Mouse (Mus musculus) limb, embryonic 15.5 days (tissue): ENCODE data around the gene Rock2. TPM values are rescaled to one million over a fixed set of nuclear protein-coding genes. Genes with fewer than 3 reads are reported as not detected.
A peak's percentile ranks its signal among the peaks of the same experiment; 100 is the strongest.

Source experiments
- ATAC-seq: fragments of 200-750 bp; cut with Nextera tagmentation; 2 replicates; pipeline ENCODE4 v1.8.0; 2017; ENCODE audit warnings: low read depth, moderate TSS enrichment; ENCODE audit not compliant: insufficient number of reproducible peaks, low FRiP score, low TSS enrichment
- H3K27ac ChIP-seq: fragments of 300-500 bp; sonication (generic); 2 replicates; pipeline ENCODE4 v1.5.1; 2015; ENCODE audit warnings: moderate library complexity, mild to moderate bottlenecking, inconsistent platforms
- H3K27me3 ChIP-seq: fragments of 300-500 bp; sonication (generic); 2 replicates; pipeline ENCODE4 v1.6.1; 2015; ENCODE audit warnings: inconsistent platforms
- H3K36me3 ChIP-seq: fragments of 300-500 bp; sonication (generic); 2 replicates; pipeline ENCODE4 v1.6.1; 2015; ENCODE audit warnings: inconsistent platforms
- H3K4me1 ChIP-seq: fragments of 300-500 bp; sonication (generic); 2 replicates; pipeline ENCODE4 v1.6.1; 2015; ENCODE audit warnings: inconsistent platforms
- H3K4me2 ChIP-seq: fragments of 300-500 bp; sonication (generic); 2 replicates; pipeline ENCODE4 v1.6.1; 2015; ENCODE audit warnings: mild to moderate bottlenecking, inconsistent platforms
- H3K4me3 ChIP-seq: fragments of 300-500 bp; sonication (generic); 2 replicates; pipeline ENCODE4 v1.5.1; 2015; ENCODE audit warnings: mild to moderate bottlenecking, inconsistent platforms
- H3K9ac ChIP-seq: fragments of 300-500 bp; sonication (generic); 2 replicates; pipeline ENCODE4 v1.6.1; 2015; ENCODE audit warnings: inconsistent platforms
- H3K9me3 ChIP-seq: fragments of 300-500 bp; sonication (generic); 2 replicates; pipeline ENCODE4 v1.6.1; 2016; ENCODE audit warnings: inconsistent platforms
- WGBS: fragments of 180-500 bp; shearing (Covaris S2); methylation state at CpG from one replicate; pipeline ENCODE4 v1.1.7; 2015; 5-methylcytosine and 5-hydroxymethylcytosine counted together
- polyA plus RNA-seq: library from polyadenylated mRNA; unstranded; fragments of >200 nt; fragmentation: Nextera tagmentation; extraction: Ambion mirVana; gene quantifications from 2 replicates; pipeline ENCODE4 v1.2.1, GENCODE M21; 2015

Gene Rock2
- polyA plus RNA-seq, 1 experiment from 2014 or later: 15.6 TPM

- H3K4me2 ChIP-seq: no peak overlapping the region
- H3K27ac ChIP-seq: no peak overlapping the region
- peaks cover 3% of the 10 kb centered on the region for H3K36me3 ChIP-seq
- no peak overlapping the region for H3K9ac ChIP-seq
- H3K27me3 ChIP-seq: 0 out of 2 replicates have a peak, but pooled peaks cover 9% of the 10 kb centered on the region
- no peak for ATAC-seq
- no peaks in the 10 kb centered on the region for H3K9me3 ChIP-seq
- H3K4me3 ChIP-seq: no peak overlapping the region
- WGBS: 95% methylated on average over 2 of the region's 2 CpGs
- H3K4me1 ChIP-seq: peaks cover 12% of the 10 kb centered on the region
Measured at GRCm38 (mm10) chr12:16994291-16994690, 99.6 kb downstream of the Rock2 start.

DNA sequence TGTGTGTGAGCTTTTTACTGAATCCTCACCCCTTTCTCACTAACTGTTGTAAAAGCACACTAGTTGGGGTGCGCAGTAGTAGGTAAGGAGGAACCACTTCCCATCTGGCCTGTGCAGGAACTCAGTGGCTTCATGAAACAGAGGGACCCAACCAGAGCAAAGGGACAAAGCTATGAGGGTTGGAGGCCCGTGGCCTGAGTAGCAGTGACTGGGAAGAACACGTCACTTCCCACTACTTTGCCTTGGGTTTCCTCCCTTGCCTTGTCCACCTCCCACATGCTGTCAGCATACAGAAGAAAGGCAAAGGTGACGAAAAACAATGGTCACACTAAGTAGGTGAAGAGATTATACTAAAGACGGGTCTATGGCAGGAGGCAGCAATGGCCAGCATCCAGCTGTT, 101.6 kb downstream of the Rock2 start:
- no peak overlapping the region for H3K9ac ChIP-seq
- H3K27me3 ChIP-seq: 0 out of 2 replicates have a peak, but pooled peaks cover 9% of the 10 kb centered on the region
- no peak overlapping the region for H3K4me2 ChIP-seq
- 83% methylated on average over 5 of the region's 5 CpGs for WGBS
- H3K27ac ChIP-seq: no peak overlapping the region
- no peaks in the 10 kb centered on the region for H3K9me3 ChIP-seq
- no peak overlapping the region for H3K4me3 ChIP-seq
- ATAC-seq: no peak
- H3K36me3 ChIP-seq: no peaks in the 10 kb centered on the region; the same call in 1 of the 2 replicates
- peaks cover 25% of the 10 kb centered on the region for H3K4me1 ChIP-seq

GRCm38 (mm10) chr12:16996886-16997462, 102.3 kb downstream of the Rock2 start:
- H3K4me1 ChIP-seq: peaks cover 25% of the 10 kb centered on the region

DNA sequence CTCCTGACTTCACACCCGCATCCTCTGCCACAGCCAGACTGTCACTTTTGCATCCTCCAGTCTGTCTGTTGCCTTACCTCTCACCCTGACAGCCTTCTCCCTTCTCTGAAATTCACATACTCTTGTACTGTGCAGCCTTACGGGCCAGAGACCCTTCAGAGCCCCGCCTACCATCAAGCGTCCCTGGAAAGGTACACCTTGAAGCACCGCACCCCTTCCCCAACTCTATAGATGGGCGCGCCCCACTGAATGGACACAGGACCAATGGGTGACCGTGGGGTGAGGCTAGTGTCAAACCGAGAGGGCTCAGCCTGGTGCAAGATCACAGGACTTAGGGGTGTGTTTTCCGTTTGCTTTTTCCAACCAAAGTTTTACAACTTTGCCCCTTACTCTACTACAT, 104.5 kb downstream of the Rock2 start:
- H3K9me3 ChIP-seq: no peaks in the 10 kb centered on the region
- ATAC-seq: no peak
- H3K27ac ChIP-seq: 0 out of 2 replicates have a peak overlapping the region, but pooled peaks have one; percentile 22
- peak overlapping the region; percentile 35; the same call in 1 of the 2 replicates for H3K9ac ChIP-seq
- peak overlapping the region; percentile 62 for H3K4me3 ChIP-seq
- H3K27me3 ChIP-seq: 0 out of 2 replicates have a peak, but pooled peaks cover 9% of the 10 kb centered on the region
- H3K36me3 ChIP-seq: no peaks in the 10 kb centered on the region
- 4% methylated on average over 10 of the region's 10 CpGs for WGBS
- H3K4me2 ChIP-seq: peak overlapping the region; percentile 77
- H3K4me1 ChIP-seq: peaks cover 25% of the 10 kb centered on the region

More at GRCm38 (mm10) chr12:16996886-16997462, 102.3 kb downstream of the Rock2 start:
- no peak overlapping the region for H3K27ac ChIP-seq
- 81% methylated on average over 5 of the region's 5 CpGs for WGBS
- H3K4me3 ChIP-seq: no peak overlapping the region
- no peak for ATAC-seq
- H3K36me3 ChIP-seq: no peaks in the 10 kb centered on the region; the same call in 1 of the 2 replicates
- H3K9me3 ChIP-seq: no peaks in the 10 kb centered on the region
- no peak overlapping the region for H3K9ac ChIP-seq
- H3K27me3 ChIP-seq: 0 out of 2 replicates have a peak, but pooled peaks cover 9% of the 10 kb centered on the region
- no peak overlapping the region for H3K4me2 ChIP-seq

DNA sequence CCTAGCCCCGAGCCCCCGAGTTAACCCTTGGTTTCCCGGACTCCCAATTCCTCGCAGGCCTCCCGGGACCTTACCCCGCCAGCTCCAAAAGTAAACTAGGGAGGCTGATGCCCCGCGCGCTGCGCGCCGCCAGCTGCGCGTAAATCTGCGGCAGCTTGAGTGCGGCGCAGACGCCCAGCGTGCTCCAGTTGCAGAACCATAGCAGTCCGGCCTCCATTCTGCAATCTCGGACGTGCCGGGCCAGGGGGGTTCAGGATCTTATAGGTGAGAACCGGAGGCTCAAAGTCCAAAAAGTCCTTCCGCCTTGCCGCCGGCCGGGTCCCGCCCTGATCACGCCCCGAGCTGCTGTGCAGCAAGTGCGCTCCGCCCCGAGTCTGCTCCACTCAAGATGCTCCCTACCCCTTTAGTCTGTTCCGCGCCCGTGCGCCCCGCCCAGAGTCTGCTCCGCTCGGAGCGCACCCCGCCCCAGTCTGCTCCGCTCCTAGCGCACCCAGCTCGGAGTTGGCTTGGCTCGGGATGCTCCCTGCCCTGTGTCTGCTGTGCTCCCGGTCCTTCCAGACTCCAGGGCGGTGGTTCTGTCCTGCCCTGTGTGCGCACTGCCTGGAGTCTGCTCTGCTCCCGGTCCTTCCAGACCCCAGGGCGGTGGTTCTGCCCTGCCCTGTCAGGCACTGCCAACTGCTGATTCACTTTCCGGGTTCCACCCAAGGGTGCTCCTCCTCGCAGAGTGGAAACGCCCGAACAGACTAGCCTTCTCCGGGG, 105.2 kb downstream of the Rock2 start, which contains the start of gene Pqlc3:
TSS of gene Pqlc3 (minus strand) at position 670 of the 759 bp plus-strand sequence.
- Histone ChIP-seq H3K36me3 (no peaks in the 10 kb centered on the region), H3K9me3 (no peaks in the 10 kb centered on the region), H3K9ac (peak within 1 kb of the TSS; percentile 35), H3K4me1 (peaks cover 25% of the 10 kb centered on the region), H3K4me2 (peak within 1 kb of the TSS; percentile 77), H3K4me3 (peak within 1 kb of the TSS; percentile 62), H3K27ac (peak within 1 kb of the TSS; percentile 75), H3K27me3 (0 out of 2 replicates have a peak, but pooled peaks cover 9% of the 10 kb centered on the region)
- WGBS: 2% methylated on average over 56 of the region's 57 CpGs
- peak; percentile 88 for ATAC-seq

DNA sequence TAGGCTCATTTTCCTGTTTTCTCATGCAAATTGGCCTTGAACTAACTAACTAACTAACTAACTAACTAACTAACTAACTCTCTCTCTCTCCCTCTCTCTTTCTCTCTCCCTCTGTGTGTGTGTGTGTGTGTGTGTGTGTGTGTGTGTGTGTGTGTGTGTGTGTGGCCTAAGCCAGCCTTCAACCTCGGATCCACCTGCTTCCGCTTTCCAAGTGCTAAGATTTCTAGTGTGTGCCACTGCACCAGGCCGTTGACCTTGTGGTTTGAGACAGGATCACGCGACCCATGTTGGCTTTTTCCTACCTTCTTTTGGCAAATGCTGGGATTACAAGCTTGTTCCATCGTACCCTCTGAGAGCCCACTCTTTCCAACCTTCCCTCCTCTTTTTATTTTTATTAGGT, 105.9 kb downstream of the Rock2 start:
- no peak overlapping the region for H3K27ac ChIP-seq
- H3K27me3 ChIP-seq: 0 out of 2 replicates have a peak, but pooled peaks cover 9% of the 10 kb centered on the region
- no peaks in the 10 kb centered on the region for H3K36me3 ChIP-seq
- no peak for ATAC-seq
- no peak overlapping the region for H3K9ac ChIP-seq
- H3K4me1 ChIP-seq: peaks cover 25% of the 10 kb centered on the region
- no peak overlapping the region for H3K4me3 ChIP-seq
- WGBS: 44% methylated on average over 6 of the region's 6 CpGs
- H3K9me3 ChIP-seq: no peaks in the 10 kb centered on the region
- no peak overlapping the region for H3K4me2 ChIP-seq

DNA sequence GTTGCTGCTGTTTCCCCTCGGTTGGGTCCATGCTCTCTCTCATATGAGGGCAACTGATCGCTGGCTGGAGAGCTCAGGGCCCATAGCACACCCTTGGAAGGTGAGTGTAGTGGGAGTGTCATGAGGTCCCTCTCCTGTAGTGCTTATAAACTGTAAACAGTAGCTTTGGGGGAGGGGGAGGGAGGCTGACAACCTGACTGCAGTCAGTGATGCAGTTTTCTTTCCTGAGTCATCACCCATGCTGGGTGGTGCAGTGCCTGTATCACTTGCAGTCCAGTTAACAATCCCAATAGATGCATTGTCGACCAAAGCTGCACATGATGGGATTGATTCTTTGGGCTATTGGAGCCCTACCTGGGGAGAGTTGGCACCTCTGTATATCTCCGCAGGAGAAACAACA, 106.5 kb downstream of the Rock2 start:
- no peak overlapping the region for H3K4me2 ChIP-seq
- H3K9ac ChIP-seq: no peak overlapping the region
- no peaks in the 10 kb centered on the region for H3K9me3 ChIP-seq
- H3K36me3 ChIP-seq: no peaks in the 10 kb centered on the region
- 55% methylated on average over 4 of the region's 4 CpGs for WGBS
- no peak overlapping the region for H3K4me3 ChIP-seq
- no peak for ATAC-seq
- 0 out of 2 replicates have a peak, but pooled peaks cover 9% of the 10 kb centered on the region for H3K27me3 ChIP-seq
- H3K27ac ChIP-seq: no peak overlapping the region
- H3K4me1 ChIP-seq: peaks cover 25% of the 10 kb centered on the region

DNA sequence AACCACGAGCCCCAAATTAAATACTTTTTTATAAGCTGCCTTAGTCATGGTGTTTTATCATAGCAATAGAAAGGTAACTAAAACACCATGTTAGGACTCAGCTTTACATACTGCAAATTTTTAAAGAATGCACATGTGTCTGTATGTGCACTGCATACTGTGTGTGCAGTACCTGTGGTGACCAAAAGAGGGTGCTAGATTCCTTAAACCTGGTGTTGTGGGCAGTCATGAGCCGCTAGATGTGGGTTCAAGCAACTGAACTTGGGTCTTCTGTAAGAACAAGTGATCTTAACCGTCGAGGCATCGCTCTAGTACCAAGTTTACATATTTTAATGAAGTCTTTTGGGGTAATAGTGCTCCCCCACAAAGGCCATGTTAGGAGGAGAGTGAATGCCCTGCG, 114.8 kb downstream of the Rock2 start:
- no peak overlapping the region for H3K9ac ChIP-seq
- WGBS: 94% methylated on average over 6 of the region's 6 CpGs
- ATAC-seq: no peak

DNA sequence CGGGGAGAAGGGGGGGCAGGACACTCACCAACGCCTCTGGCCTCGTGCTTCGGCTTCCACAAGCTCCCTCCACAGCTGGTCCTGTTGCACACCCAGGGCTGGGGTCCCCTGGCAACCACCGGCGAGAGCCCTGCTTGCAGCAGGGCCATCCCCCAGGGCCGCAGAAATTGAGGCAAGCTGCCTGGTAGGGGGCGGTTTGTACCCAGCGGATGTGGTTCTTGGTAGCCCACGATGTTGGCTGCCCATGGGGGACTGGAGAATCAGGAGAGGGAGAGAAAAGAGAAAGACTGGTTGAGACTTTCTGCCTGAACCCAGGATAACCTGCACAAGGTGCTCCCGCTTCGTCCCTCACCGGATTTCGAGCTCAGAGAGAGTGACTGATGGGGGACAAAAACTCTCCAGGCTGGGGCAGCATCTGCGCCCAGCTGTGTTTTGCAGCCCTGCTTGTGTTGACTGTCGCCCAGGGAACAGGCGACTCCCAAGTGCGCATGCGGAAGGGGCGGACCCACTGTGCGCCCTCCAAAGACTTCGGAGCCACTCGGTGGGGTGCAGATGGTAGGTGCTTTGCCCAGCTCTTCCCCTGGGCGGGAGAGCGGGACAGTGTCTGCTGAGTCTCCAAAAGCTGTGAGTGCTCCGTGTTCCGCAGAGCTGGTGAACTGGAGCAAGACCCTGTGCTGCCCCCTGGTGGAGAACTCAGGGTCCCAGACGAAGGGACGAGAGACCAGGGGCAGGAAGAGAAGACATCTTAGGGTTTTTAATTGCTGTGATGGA, 116.6 kb downstream of the Rock2 start, which contains the start of gene 2410004P03Rik:
TSS of gene 2410004P03Rik (minus strand) at position 628 of the 771 bp plus-strand sequence.
- peak within 1 kb of the TSS; percentile 43 for H3K4me3 ChIP-seq
- peak within 1 kb of the TSS; percentile 55 for H3K4me2 ChIP-seq
- ATAC-seq: 0 out of 2 replicates have a peak, but pooled peaks have one; percentile 27
- H3K27ac ChIP-seq: no peak within 1 kb of the TSS
- peaks cover 7% of the 10 kb centered on the region; the same call in 1 of the 2 replicates for H3K4me1 ChIP-seq
- H3K36me3 ChIP-seq: no peaks in the 10 kb centered on the region
- no peaks in the 10 kb centered on the region for H3K27me3 ChIP-seq
- H3K9ac ChIP-seq: peak within 1 kb of the TSS; percentile 33; the same call in 1 of the 2 replicates
- WGBS: 6% methylated on average over 29 of the region's 29 CpGs
- no peaks in the 10 kb centered on the region for H3K9me3 ChIP-seq

More for the DNA sequence above, 114.8 kb downstream of the Rock2 start:
- H3K27me3 ChIP-seq: no peaks in the 10 kb centered on the region
- H3K4me1 ChIP-seq: peaks cover 7% of the 10 kb centered on the region; the same call in 1 of the 2 replicates
- no peaks in the 10 kb centered on the region for H3K9me3 ChIP-seq
- H3K27ac ChIP-seq: no peak overlapping the region
- no peak overlapping the region for H3K4me3 ChIP-seq
- no peaks in the 10 kb centered on the region for H3K36me3 ChIP-seq
- no peak overlapping the region for H3K4me2 ChIP-seq

DNA sequence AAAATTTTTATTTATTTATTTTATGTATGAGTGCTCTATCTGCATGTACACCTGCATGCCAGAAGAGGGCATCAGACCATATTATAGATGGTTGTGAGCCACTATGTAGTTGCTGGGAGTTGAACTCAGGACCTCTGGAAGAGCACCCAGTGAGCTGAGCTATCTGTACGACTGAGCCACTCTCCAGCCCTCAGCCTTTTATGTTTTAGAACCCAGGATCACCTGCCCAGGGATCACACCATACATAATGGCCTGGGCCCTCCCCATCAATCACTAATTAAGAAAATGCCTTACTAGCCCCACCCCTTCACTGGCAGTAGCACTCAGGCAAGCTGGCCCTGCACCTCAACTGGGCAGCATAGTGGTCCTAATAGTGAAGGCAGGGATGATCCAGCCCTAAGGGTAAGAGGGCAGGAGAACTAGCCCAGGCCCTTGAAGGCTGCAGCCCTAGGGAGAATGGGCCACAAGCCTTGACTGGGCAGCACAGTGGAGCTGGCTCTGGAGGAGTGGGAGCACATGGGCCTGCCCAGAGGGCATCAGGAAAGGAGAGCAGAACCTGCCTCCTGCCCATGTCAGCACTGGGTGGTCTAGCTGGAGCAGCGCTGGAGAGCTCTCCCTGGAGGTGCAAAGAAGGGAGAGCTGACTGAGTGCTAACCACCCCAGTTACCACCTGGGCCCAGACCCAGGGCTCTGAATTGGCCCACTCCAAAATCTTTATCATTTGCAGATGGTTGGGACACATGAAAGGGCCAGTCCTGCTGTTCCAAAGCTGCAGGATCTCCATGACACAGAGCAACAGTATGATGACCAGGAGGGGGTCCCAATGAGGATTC, 117.6 kb downstream of the Rock2 start:
- 44% methylated on average over 2 of the region's 2 CpGs for WGBS
- no peak for ATAC-seq

GRCm38 (mm10) chr12:17015711-17016110, 121.0 kb downstream of the Rock2 start:
- H3K4me3 ChIP-seq: no peak overlapping the region
- ATAC-seq: no peak
- H3K4me1 ChIP-seq: peaks cover 7% of the 10 kb centered on the region
- 62% methylated on average over 2 of the region's 2 CpGs for WGBS
- H3K9ac ChIP-seq: no peak overlapping the region
- no peaks in the 10 kb centered on the region for H3K27me3 ChIP-seq
- no peaks in the 10 kb centered on the region for H3K9me3 ChIP-seq
- H3K27ac ChIP-seq: no peak overlapping the region
- no peaks in the 10 kb centered on the region for H3K36me3 ChIP-seq
- H3K4me2 ChIP-seq: no peak overlapping the region

More for the DNA sequence above, 117.6 kb downstream of the Rock2 start:
- H3K9ac ChIP-seq: no peak overlapping the region
- H3K4me3 ChIP-seq: no peak overlapping the region
- H3K27ac ChIP-seq: no peak overlapping the region
- no peaks in the 10 kb centered on the region for H3K9me3 ChIP-seq
- H3K36me3 ChIP-seq: no peaks in the 10 kb centered on the region
- H3K27me3 ChIP-seq: no peaks in the 10 kb centered on the region
- no peak overlapping the region for H3K4me2 ChIP-seq
- H3K4me1 ChIP-seq: peaks cover 7% of the 10 kb centered on the region; the same call in 1 of the 2 replicates
